Mouse (Mus musculus) intestine, embryonic 14.5 days (tissue): ENCODE results near the gene Olfr487. TPM values are rescaled to one million over a fixed set of nuclear protein-coding genes. Genes with fewer than 3 reads are reported as not detected.
"Not testable (repeated sequence)": the region's sequence is repeated elsewhere in the genome, so short reads cannot be mapped to it uniquely, and the experiment has no call there.

Experiments
- ATAC-seq: fragments of 200-750 bp; cut with Nextera tagmentation; replicated peaks from 2 replicates; pipeline ENCODE4 v1.8.0; 2017; ENCODE audit warnings: low read depth, moderate number of reproducible peaks, moderate TSS enrichment, moderate library complexity; ENCODE audit not compliant: low FRiP score, low TSS enrichment
- DNase-seq: peaks from one replicate; pipeline ENCODE4 v3.0.0-alpha.2; 2018; ENCODE audit warnings: low spot score
- H3K27ac ChIP-seq: fragments of 300-500 bp; sonication (generic); 2 replicates; pipeline ENCODE4 v1.5.1; 2014; ENCODE audit warnings: low read depth, mild to moderate bottlenecking, control low read depth
- H3K27me3 ChIP-seq: fragments of 300-500 bp; sonication (generic); replicated peaks from 2 replicates; pipeline ENCODE4 v1.6.1; 2014; ENCODE audit warnings: low read length, control low read depth; ENCODE audit not compliant: control insufficient read depth, insufficient read depth
- H3K36me3 ChIP-seq: fragments of 300-500 bp; sonication (generic); 2 replicates; pipeline ENCODE4 v1.6.1; 2014; ENCODE audit warnings: low read length, control low read depth; ENCODE audit not compliant: control insufficient read depth, insufficient read depth
- H3K4me1 ChIP-seq: fragments of 300-500 bp; sonication (generic); replicated peaks from 2 replicates; pipeline ENCODE4 v1.6.1; 2014; ENCODE audit warnings: low read length, control low read depth, mixed read lengths; ENCODE audit not compliant: control insufficient read depth, insufficient read depth
- H3K4me2 ChIP-seq: fragments of 300-500 bp; sonication (generic); 2 replicates; pipeline ENCODE4 v1.6.1; 2014; ENCODE audit warnings: low read length
- H3K4me3 ChIP-seq: fragments of 300-500 bp; sonication (generic); 2 replicates; pipeline ENCODE4 v1.5.1; 2014; ENCODE audit warnings: low read depth, low read length, control low read depth, mixed read lengths
- H3K9ac ChIP-seq: fragments of 300-500 bp; sonication (generic); 2 replicates; pipeline ENCODE4 v1.6.1; 2014; ENCODE audit warnings: mild to moderate bottlenecking, low read length
- H3K9me3 ChIP-seq: fragments of 300-500 bp; sonication (generic); 2 replicates; pipeline ENCODE4 v1.6.1; 2016; ENCODE audit warnings: low read length, control low read depth; ENCODE audit not compliant: control insufficient read depth
- WGBS: fragments of 180-500 bp; shearing (Covaris S2); extraction: QIAGEN DNeasy Blood & Tissue Kit; methylation state at CpG from one replicate; pipeline ENCODE4 v1.1.7; 2014; 5-methylcytosine and 5-hydroxymethylcytosine counted together
- polyA plus RNA-seq: library from polyadenylated mRNA; unstranded; fragments of >200 nt; fragmentation: Nextera tagmentation; extraction: Ambion mirVana; gene quantifications from 2 replicates; pipeline ENCODE4 v1.2.1, GENCODE M21; 2014

Olfr487 gene
- polyA plus RNA-seq = not detected in 2 replicates

GRCm38 (mm10) chr7:108214536-108214935, at the start of gene Olfr487:
Gene Olfr487 (minus strand): TSS chr7:108214636.
- not testable (repeated sequence) for DNase-seq, ATAC-seq

GRCm38 (mm10) chr7:108258247-108258646, 43.8 kb upstream of the Olfr487 start, which contains the start of gene Olfr488:
Gene Olfr488 (minus strand): TSS chr7:108258347.
- Histone ChIP-seq H3K9me3 (no peaks in the 10 kb centered on the region), H3K4me3 (no peak within 1 kb of the TSS), H3K36me3 (no peaks in the 10 kb centered on the region), H3K4me2 (no peak within 1 kb of the TSS), H3K27me3 (no peaks in the 10 kb centered on the region), H3K9ac (no peak within 1 kb of the TSS), H3K27ac (no peak within 1 kb of the TSS), H3K4me1 (no peaks in the 10 kb centered on the region)
- no peak for DNase-seq
- ATAC-seq = no peak

More at GRCm38 (mm10) chr7:108214536-108214935, at the start of gene Olfr487:
- H3K9me3 ChIP-seq, H3K27me3 ChIP-seq, H3K27ac ChIP-seq, H3K9ac ChIP-seq, H3K4me1 ChIP-seq, H3K4me3 ChIP-seq, H3K36me3 ChIP-seq, H3K4me2 ChIP-seq: not testable (repeated sequence)

GRCm38 (mm10) chr7:108233551-108233950, 19.1 kb upstream of the Olfr487 start:
- Histone ChIP-seq H3K4me3 (no peak overlapping the region), H3K9ac (no peak overlapping the region), H3K27me3 (no peaks in the 10 kb centered on the region), H3K4me2 (no peak overlapping the region), H3K36me3 (no peaks in the 10 kb centered on the region), H3K27ac (no peak overlapping the region), H3K4me1 (no peaks in the 10 kb centered on the region), H3K9me3 (no peaks in the 10 kb centered on the region)
- no peak for DNase-seq
- WGBS = 79% methylated on average over 3 of the region's 3 CpGs
- ATAC-seq = no peak

GRCm38 (mm10) chr7:108196938-108197337, 17.5 kb downstream of the Olfr487 start:
- no peaks in the 10 kb centered on the region for H3K36me3 ChIP-seq
- H3K27ac ChIP-seq = no peak overlapping the region
- 73% methylated on average over 6 of the region's 6 CpGs for WGBS
- H3K9ac ChIP-seq = no peak overlapping the region
- DNase-seq (no peak), ATAC-seq (no peak)
- no peaks in the 10 kb centered on the region for H3K9me3 ChIP-seq
- no peak overlapping the region for H3K4me2 ChIP-seq
- no peaks in the 10 kb centered on the region for H3K27me3 ChIP-seq
- H3K4me1 ChIP-seq = no peaks in the 10 kb centered on the region
- H3K4me3 ChIP-seq = no peak overlapping the region

- not testable (repeated sequence) for H3K9me3 ChIP-seq, H3K4me3 ChIP-seq, H3K27ac ChIP-seq, H3K4me2 ChIP-seq, H3K27me3 ChIP-seq, DNase-seq, H3K4me1 ChIP-seq, ATAC-seq, H3K36me3 ChIP-seq, H3K9ac ChIP-seq
- 63% methylated on average over 3 of the region's 3 CpGs for WGBS
Observed at GRCm38 (mm10) chr7:108196337-108196736, 18.1 kb downstream of the Olfr487 start.

- H3K36me3 ChIP-seq, H3K27me3 ChIP-seq, H3K9ac ChIP-seq, H3K9me3 ChIP-seq, H3K4me3 ChIP-seq, H3K4me1 ChIP-seq, H3K27ac ChIP-seq, DNase-seq, H3K4me2 ChIP-seq, ATAC-seq: not testable (repeated sequence)
- 66% methylated on average over 1 of the region's 1 CpGs for WGBS
Observed at GRCm38 (mm10) chr7:108192714-108193113, 21.7 kb downstream of the Olfr487 start.

- not testable (repeated sequence) for H3K4me1 ChIP-seq, H3K4me2 ChIP-seq, H3K27me3 ChIP-seq, DNase-seq, H3K36me3 ChIP-seq, H3K9ac ChIP-seq, H3K9me3 ChIP-seq, H3K4me3 ChIP-seq, H3K27ac ChIP-seq, ATAC-seq
- WGBS = 57% methylated on average over 2 of the region's 2 CpGs
Observed at GRCm38 (mm10) chr7:108191196-108191595, 23.2 kb downstream of the Olfr487 start.

- 91% methylated on average over 2 of the region's 2 CpGs for WGBS
- H3K9me3 ChIP-seq, H3K4me1 ChIP-seq, H3K4me2 ChIP-seq, H3K4me3 ChIP-seq, H3K9ac ChIP-seq, H3K27ac ChIP-seq, DNase-seq, H3K27me3 ChIP-seq, H3K36me3 ChIP-seq, ATAC-seq: not testable (repeated sequence)
Observed at GRCm38 (mm10) chr7:108185237-108185636, 29.2 kb downstream of the Olfr487 start.

- DNase-seq, H3K4me1 ChIP-seq, H3K27me3 ChIP-seq, H3K4me3 ChIP-seq, H3K27ac ChIP-seq, ATAC-seq, H3K9me3 ChIP-seq, H3K9ac ChIP-seq, H3K4me2 ChIP-seq, H3K36me3 ChIP-seq: not testable (repeated sequence)
- 75% methylated on average over 3 of the region's 3 CpGs for WGBS
Observed at GRCm38 (mm10) chr7:108184401-108184800, 30.0 kb downstream of the Olfr487 start.
